Mouse (Mus musculus) stomach, embryonic 14.5 days (tissue): ENCODE data around the gene Snx11. TPM values are rescaled to one million over a fixed set of nuclear protein-coding genes. Genes with fewer than 3 reads are reported as not detected.

Experiments used
- ATAC-seq: fragments of 200-750 bp; cut with Nextera tagmentation; 2 replicates; pipeline ENCODE4 v1.8.0; 2017; ENCODE audit warnings: low read depth, moderate TSS enrichment; ENCODE audit not compliant: insufficient number of reproducible peaks, insufficient read depth, low FRiP score
- H3K27ac ChIP-seq: fragments of 300-500 bp; sonication (generic); 2 replicates; pipeline ENCODE4 v1.5.1; 2014; ENCODE audit warnings: mild to moderate bottlenecking, low read length, moderate library complexity, mixed read lengths
- H3K27me3 ChIP-seq: fragments of 300-500 bp; sonication (generic); 2 replicates; pipeline ENCODE4 v1.6.1; 2014; ENCODE audit warnings: low read length, control low read depth, mixed read lengths; ENCODE audit not compliant: control insufficient read depth, insufficient read depth
- H3K36me3 ChIP-seq: fragments of 300-500 bp; sonication (generic); 2 replicates; pipeline ENCODE4 v1.6.1; 2014; ENCODE audit warnings: mild to moderate bottlenecking, control low read depth, low read length, moderate library complexity, mixed read lengths; ENCODE audit not compliant: control insufficient read depth, insufficient read depth
- H3K4me1 ChIP-seq: fragments of 300-500 bp; sonication (generic); 2 replicates; pipeline ENCODE4 v1.6.1; 2014; ENCODE audit warnings: low read length, control low read depth, mixed read lengths; ENCODE audit not compliant: control insufficient read depth, insufficient read depth
- H3K4me2 ChIP-seq: fragments of 300-500 bp; sonication (generic); replicated peaks from 2 replicates; pipeline ENCODE4 v1.6.1; 2014; ENCODE audit warnings: low read depth, low read length, control low read depth
- H3K4me3 ChIP-seq: fragments of 300-500 bp; sonication (generic); 2 replicates; pipeline ENCODE4 v1.5.1; 2014; ENCODE audit warnings: low read depth, low read length, control low read depth
- H3K9ac ChIP-seq: fragments of 300-500 bp; sonication (generic); replicated peaks from 2 replicates; pipeline ENCODE4 v1.6.1; 2014; ENCODE audit warnings: low read depth, mild to moderate bottlenecking, control low read depth, low read length, moderate library complexity, mixed read lengths
- H3K9me3 ChIP-seq: fragments of 300-500 bp; sonication (generic); 2 replicates; pipeline ENCODE4 v1.6.1; 2016; ENCODE audit warnings: low read depth, low read length, control low read depth; ENCODE audit not compliant: control insufficient read depth
- WGBS: fragments of 180-500 bp; shearing (Covaris S2); extraction: QIAGEN DNeasy Blood & Tissue Kit; methylation state at CpG from one replicate; pipeline ENCODE4 v1.1.7; 2014; 5-methylcytosine and 5-hydroxymethylcytosine counted together
- polyA plus RNA-seq: library from polyadenylated mRNA; unstranded; fragments of >200 nt; fragmentation: Nextera tagmentation; extraction: Ambion mirVana; gene quantifications from 2 replicates; pipeline ENCODE4 v1.2.1, GENCODE M21; 2014

Snx11 gene
- polyA plus RNA-seq, result 8.3 and 9.6 TPM in 2 replicates

- peak; percentile 100 for ATAC-seq
- Histone ChIP-seq H3K4me3 (peak within 1 kb of the TSS; percentile 70), H3K27me3 (no peaks in the 10 kb centered on the region), H3K9ac (peak within 1 kb of the TSS; percentile 40), H3K4me1 (peaks cover 8% of the 10 kb centered on the region; the same call in 1 of the 2 replicates), H3K27ac (no peak within 1 kb of the TSS; the same call in 1 of the 2 replicates), H3K4me2 (peak within 1 kb of the TSS; percentile 81), H3K9me3 (no peaks in the 10 kb centered on the region), H3K36me3 (peaks cover 5% of the 10 kb centered on the region; the same call in 1 of the 2 replicates)
- under 1% methylated on average over 59 of the region's 59 CpGs for WGBS
These were observed at the start of gene Snx11 for GRCm38 (mm10) chr11:96776968-96777962. Gene Snx11, minus strand, starts transcription at chr11:96777559.

DNA sequence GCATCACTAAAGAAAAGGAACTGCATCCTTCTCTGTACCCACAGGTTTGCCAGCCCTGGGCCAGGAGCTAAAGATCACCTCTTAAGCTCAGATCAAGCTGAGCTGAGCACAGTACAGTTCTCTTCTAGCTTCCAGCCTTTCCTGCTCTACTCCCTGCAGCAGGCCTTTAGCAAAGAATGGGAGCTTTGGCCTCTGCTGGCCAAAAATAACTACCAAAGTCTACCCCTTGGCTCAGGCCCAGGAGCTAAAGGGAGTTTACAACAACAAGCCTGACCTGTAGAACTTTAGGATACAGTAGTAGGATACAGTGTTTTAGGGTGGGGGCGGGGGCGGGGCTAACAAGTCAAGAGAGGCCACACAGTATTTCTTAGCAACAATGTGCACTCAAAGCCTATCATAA lies 49.1 kb upstream of the Snx11 start:
- no peak overlapping the region for H3K9ac ChIP-seq
- H3K27me3 ChIP-seq, result no peaks in the 10 kb centered on the region
- H3K9me3 ChIP-seq, result no peaks in the 10 kb centered on the region
- peaks cover 61% of the 10 kb centered on the region for H3K4me1 ChIP-seq
- peaks cover 19% of the 10 kb centered on the region for H3K36me3 ChIP-seq
- no peak for ATAC-seq
- WGBS, result 63% methylated on average over 2 of the region's 2 CpGs
- 0 out of 2 replicates have a peak overlapping the region, but pooled peaks have one; percentile 0 for H3K4me3 ChIP-seq
- peak overlapping the region; percentile 13 for H3K4me2 ChIP-seq
- H3K27ac ChIP-seq, result no peak overlapping the region; the same call in 1 of the 2 replicates

DNA sequence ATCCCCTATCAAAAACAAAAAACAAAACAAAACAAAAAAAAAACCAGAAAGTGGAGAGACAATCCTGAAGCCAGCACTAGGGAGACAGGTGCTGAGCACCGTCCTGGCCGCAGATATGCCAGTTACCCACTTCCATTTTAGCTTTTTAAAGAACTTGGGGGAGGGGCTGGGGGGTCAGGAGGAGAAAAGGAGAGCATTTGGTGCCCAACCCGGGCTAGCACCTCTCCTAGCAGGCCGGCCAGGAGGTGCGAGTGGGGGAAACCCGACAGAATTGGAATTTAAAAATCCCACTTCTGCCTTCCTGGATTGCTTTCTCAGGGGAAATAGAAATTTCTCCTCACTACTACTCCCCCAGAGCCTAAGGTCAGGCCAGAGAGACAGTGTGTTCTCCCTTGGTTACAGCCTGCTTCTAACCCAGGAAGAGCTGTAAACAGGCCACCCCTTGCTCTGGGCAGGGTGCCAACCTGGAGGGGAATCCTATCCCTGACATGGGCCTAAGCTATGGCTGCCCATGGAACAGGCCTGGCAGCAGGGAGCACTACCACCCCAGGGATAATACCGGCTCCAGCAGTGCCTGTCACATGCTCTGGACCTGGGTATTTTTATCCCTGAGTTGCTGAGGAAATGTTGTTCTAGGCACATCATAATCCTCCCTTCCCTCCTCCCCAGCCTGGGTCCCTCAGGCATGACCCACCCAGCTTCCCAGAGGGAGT lies 47.6 kb upstream of the Snx11 start:
- ATAC-seq, result no peak
- 33% methylated on average over 7 of the region's 7 CpGs for WGBS
- Histone ChIP-seq H3K9ac (no peak overlapping the region; the same call in 1 of the 2 replicates), H3K36me3 (peaks cover 34% of the 10 kb centered on the region), H3K4me3 (peak overlapping the region; percentile 34; the same call in 1 of the 2 replicates), H3K9me3 (no peaks in the 10 kb centered on the region), H3K4me1 (peaks cover 57% of the 10 kb centered on the region), H3K4me2 (peak overlapping the region; percentile 75), H3K27ac (peak overlapping the region; percentile 81), H3K27me3 (no peaks in the 10 kb centered on the region)

- peak; percentile 92 for ATAC-seq
- peaks cover 42% of the 10 kb centered on the region for H3K36me3 ChIP-seq
- H3K4me2 ChIP-seq, result peak overlapping the region; percentile 75
- H3K9me3 ChIP-seq, result no peaks in the 10 kb centered on the region
- peak overlapping the region; percentile 34 for H3K4me3 ChIP-seq
- H3K27ac ChIP-seq, result peak overlapping the region; percentile 81
- 1% methylated on average over 26 of the region's 26 CpGs for WGBS
- H3K4me1 ChIP-seq, result peaks cover 57% of the 10 kb centered on the region
- H3K9ac ChIP-seq, result peak overlapping the region; percentile 31
- no peaks in the 10 kb centered on the region for H3K27me3 ChIP-seq
These were observed 46.8 kb upstream of the Snx11 start for GRCm38 (mm10) chr11:96823880-96824782.

GRCm38 (mm10) chr11:96823471-96823837 lies 46.1 kb upstream of the Snx11 start:
- Histone ChIP-seq H3K4me1 (peaks cover 53% of the 10 kb centered on the region), H3K9me3 (no peaks in the 10 kb centered on the region), H3K4me3 (peak overlapping the region; percentile 34), H3K4me2 (peak overlapping the region; percentile 75), H3K9ac (peak overlapping the region; percentile 31), H3K36me3 (peaks cover 49% of the 10 kb centered on the region), H3K27ac (peak overlapping the region; percentile 81; the same call in 1 of the 2 replicates), H3K27me3 (no peaks in the 10 kb centered on the region)
- ATAC-seq, result peak; percentile 4; the same call in 1 of the 2 replicates
- 8% methylated on average over 9 of the region's 13 CpGs for WGBS

DNA sequence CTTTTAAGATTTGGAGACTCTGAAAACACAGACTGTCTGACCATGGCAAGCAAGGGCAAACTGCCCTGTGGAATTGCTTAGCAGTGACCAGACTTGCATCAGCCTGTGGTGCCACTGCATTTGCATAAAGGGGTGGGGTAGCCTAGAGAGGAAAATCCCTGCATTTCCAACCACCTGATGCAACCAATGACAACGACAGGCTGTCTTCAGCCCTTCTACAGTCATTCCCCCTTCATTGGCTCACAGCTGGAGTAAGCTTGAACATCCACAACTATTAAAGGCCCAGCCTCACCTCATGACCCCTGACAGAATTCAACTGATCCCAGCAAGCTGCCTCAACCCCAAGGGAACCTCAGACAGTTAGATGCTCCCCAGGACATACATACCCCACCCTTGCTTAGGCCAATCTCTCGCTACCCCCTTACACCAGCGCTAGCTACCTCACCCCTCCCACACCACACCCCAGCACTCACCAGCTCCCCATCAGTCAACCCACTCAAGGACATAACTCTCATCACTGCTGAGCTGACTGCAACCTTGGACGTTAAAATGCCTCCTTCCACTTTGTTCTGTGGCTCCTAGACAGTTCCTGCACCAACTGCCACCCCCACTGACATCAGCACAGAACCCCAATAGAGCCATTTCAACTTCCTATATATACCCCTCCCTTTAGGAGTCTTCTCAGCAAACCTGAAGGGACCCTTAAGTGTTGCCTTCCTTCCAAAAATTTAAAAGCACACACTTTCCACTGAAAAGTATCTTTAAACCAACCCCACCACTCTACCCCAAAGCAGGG lies 45.5 kb upstream of the Snx11 start:
- no peak overlapping the region for H3K27ac ChIP-seq
- ATAC-seq, result no peak

GRCm38 (mm10) chr11:96821956-96822355 lies 44.6 kb upstream of the Snx11 start:
- Histone ChIP-seq H3K27me3 (no peaks in the 10 kb centered on the region), H3K9ac (no peak overlapping the region), H3K4me2 (no peak overlapping the region), H3K4me1 (peaks cover 39% of the 10 kb centered on the region), H3K9me3 (no peaks in the 10 kb centered on the region), H3K27ac (no peak overlapping the region), H3K36me3 (peaks cover 59% of the 10 kb centered on the region), H3K4me3 (no peak overlapping the region)
- no peak for ATAC-seq
- 90% methylated on average over 10 of the region's 10 CpGs for WGBS

More for the DNA sequence above, 45.5 kb upstream of the Snx11 start:
- H3K9me3 ChIP-seq, result no peaks in the 10 kb centered on the region
- H3K4me3 ChIP-seq, result peak overlapping the region; percentile 34
- H3K4me1 ChIP-seq, result peaks cover 48% of the 10 kb centered on the region
- H3K27me3 ChIP-seq, result no peaks in the 10 kb centered on the region
- peak overlapping the region; percentile 31 for H3K9ac ChIP-seq
- WGBS, result 35% methylated on average over 4 of the region's 4 CpGs
- H3K36me3 ChIP-seq, result peaks cover 55% of the 10 kb centered on the region
- H3K4me2 ChIP-seq, result peak overlapping the region; percentile 75
